Mouse (Mus musculus) large intestine, adult 2 months (tissue): ENCODE results near the gene A930033H14Rik. TPM values are rescaled to one million over a fixed set of nuclear protein-coding genes. Genes with fewer than 3 reads are reported as not detected.

Experiments
- DNase-seq: peaks from one replicate; pipeline ENCODE4 v3.0.0-alpha.2; 2012; ENCODE audit warnings: low read depth, low spot score
- WGBS: fragments of 180-500 bp; shearing (Covaris S2); methylation state at CpG from one replicate; pipeline ENCODE4 v1.1.7; 2018; 5-methylcytosine and 5-hydroxymethylcytosine counted together
- polyA plus RNA-seq: library from polyadenylated mRNA; depleted of rRNA; stranded (reverse); fragments of >200 nt; gene quantifications from 2 replicates; pipeline ENCODE4 v1.2.3, GENCODE M21; 2012

A930033H14Rik gene
- polyA plus RNA-seq, 1 experiment, result 0.15 TPM

DNA sequence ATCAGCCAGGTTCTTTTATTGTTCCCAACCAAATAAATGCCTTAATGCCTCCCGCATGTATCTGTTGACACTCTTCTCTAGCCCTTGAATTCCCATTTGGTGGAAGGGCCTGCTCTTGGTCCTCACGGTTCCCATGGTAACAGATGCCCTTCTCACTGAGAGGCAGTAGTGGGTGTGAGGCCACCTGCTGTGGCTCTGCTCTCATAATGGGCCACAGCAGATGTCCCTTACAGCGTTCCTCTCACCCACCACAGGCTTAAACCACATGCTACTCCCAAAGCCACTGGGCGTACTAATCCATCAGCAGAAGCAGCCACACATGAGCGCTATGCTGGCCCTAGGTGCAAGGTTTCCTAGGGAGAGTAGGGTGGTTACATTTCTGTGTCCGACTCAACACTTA is 25.4 kb upstream of the A930033H14Rik start:
- no peak for DNase-seq
- WGBS, result 81% methylated on average over 6 of the region's 6 CpGs

DNA sequence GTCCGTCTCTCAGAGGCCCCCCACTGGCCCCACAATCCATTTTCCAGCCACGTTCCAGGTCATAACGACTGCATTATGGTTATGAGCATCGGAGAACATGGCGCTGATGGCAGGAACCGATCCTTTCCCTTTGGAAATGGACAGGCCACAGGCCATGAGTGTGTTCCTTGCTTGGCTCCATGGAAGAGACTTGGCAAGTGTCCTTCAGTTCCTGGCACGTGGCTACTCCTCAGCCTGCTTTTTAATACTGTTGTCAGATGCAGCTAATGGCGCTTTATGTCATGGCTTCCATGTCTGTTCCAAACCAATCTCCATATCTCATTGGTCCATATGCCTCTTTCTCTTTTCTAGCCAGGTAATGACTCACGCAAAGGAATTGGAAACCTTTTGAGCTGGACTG is 24.9 kb upstream of the A930033H14Rik start:
- 93% methylated on average over 9 of the region's 9 CpGs for WGBS
- DNase-seq, result no peak

DNA sequence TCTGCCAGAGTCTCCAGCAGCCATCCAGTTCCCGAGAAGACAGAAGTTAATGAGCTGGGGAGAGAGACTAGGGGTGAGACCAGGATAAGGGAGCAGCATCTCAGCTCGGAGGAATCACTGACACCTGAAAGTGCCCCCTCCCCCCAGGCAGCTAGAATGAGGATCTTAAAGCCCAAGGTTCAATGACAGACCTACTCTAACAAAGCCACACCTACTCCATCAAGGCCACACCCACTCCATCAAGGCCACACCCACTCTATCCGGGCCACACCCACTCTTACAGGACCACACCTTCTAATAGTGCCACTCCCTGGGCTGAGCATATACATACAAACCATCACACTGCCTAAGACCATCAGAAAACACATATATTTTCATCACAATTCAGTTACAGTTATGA is 24.3 kb upstream of the A930033H14Rik start:
- no peak for DNase-seq
- WGBS, result 53% methylated on average over 3 of the region's 3 CpGs

DNA sequence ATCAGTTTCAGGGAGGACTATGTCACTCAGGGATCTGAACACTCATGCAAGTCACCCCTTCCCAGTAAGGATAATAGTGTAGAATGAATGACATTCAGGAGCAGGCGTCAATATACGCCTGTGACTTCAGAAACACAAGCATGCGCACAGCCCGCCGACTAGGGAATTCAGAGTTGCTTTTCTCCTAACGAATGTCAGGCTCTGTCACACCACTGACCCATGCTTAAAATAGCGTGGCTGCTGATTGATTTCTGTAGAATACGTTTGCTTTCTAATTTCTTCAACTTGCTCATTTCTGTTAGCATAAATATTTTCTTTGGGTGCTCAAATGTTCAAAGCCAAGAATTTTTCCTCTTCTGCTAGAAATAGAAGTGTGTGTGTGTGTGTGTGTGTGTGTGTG is 13.1 kb upstream of the A930033H14Rik start:
- no peak for DNase-seq
- WGBS, result 74% methylated on average over 8 of the region's 8 CpGs

DNA sequence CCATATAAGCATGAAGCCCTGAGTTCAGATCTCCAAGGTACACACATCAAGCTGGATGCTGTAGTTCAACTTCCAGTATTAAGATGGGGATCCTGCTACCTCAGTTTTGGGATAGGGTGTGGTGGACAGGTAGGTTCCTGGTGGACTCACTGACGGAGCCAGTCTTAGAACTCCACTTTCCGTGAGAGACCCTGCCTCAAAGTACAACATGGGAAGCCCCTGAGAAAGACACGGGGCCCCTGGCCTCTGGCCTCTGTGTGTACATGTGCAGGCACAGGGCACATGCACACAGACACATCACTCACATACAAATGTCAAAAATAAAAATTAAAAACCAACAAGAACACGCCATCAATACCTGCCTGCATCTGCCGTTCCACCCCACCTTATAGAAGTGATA is 12.6 kb upstream of the A930033H14Rik start:
- 91% methylated on average over 5 of the region's 5 CpGs for WGBS
- DNase-seq, result no peak

DNA sequence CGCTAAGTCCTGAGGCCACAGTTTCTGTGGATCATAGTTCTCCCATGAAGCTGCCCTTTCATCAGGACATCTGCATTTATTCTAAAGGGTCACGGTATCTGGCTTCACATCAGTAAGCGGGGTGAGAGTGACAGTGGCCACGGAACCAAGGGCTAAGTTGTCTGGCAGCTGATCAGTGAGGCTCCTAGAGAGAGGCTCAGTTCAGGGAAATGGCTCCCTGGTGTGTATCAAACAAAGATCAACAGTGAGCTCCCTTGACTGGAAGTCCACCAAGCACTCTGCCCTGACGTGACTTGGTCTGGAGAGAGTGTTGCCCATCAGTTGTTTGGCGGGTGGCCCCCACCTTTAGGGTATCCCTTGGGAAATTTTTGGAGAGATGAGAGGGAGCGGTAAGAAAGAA is 11.4 kb upstream of the A930033H14Rik start:
- WGBS, result 74% methylated on average over 7 of the region's 7 CpGs
- no peak for DNase-seq

DNA sequence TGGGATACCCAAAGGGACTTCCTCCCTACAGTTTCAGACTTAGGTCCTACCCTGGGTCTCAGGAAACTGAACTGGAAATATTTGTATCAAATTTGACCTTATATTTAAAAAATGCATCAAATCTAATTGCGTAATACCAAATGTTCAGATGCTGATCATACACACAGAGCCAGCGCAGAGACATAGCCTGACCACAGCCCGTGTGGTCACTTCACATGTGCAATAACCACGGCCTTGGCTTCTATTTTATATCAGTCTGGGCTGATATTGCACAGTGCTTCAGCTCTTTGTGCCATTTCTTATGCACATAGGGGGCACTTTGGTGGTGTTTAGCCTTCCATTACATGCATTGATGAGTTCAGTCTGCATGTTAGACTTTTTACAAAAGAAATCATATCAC is 10.3 kb upstream of the A930033H14Rik start:
- no peak for DNase-seq
- WGBS, result 91% methylated on average over 4 of the region's 4 CpGs

DNA sequence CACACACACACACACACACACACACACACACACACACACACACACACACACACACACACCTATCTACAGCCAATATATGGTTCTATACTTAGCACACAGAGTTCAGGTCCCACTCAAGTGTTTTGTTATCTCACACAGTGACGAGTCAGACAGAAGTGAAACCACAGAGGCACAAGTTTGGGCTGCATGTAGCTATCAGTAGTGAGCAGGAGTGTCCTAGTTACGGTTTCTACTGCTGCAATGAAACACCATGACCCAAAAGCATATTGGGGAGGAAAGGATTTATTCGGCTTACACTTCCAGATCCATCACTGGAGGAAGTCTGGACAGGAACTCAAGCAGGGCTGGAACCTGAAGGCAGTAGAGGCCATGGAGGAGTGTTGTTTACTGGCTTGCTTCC is 9.1 kb upstream of the A930033H14Rik start:
- WGBS, result 68% methylated on average over 3 of the region's 3 CpGs
- DNase-seq, result no peak

DNA sequence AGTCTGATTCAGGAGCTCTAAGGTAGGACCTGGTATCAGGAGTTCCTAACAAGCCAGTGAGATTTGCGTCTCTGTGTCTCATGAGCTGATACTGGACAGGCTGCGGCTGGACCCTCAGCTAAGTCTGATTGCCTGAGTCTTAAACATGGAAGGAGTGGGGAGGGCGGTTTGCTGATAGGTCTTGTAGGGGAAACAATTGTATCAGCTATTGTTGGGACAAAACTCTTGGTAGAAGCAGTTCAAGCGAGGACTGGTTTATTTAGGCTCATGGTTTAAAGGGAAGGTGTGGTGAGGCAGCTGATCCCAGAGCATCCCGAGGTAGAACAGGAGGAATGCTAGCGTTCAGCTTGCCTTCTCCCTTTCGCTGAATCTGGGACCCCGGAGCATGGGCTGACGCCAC is 8.2 kb upstream of the A930033H14Rik start:
- DNase-seq, result no peak
- 95% methylated on average over 9 of the region's 9 CpGs for WGBS

DNA sequence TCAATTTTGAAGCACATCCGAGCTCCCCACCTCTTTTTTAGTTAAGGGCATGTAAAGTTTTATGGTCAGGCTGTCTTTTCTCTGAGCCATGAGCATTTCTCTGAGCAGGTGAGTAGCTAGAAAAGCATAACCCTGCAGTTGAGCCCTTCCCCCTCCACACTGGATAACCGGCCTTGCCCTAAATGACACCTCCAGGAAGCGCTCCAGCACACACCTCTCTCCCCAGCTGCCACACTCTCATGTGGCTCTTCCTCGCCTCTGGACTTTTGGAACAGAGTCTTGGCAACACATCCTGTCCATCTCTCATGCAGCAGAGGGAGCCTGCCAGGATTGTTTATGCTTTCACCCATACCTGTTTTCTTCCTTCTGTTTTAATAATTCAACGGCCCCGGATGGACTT is 7.4 kb upstream of the A930033H14Rik start:
- no peak for DNase-seq
- 10% methylated on average over 6 of the region's 6 CpGs for WGBS

DNA sequence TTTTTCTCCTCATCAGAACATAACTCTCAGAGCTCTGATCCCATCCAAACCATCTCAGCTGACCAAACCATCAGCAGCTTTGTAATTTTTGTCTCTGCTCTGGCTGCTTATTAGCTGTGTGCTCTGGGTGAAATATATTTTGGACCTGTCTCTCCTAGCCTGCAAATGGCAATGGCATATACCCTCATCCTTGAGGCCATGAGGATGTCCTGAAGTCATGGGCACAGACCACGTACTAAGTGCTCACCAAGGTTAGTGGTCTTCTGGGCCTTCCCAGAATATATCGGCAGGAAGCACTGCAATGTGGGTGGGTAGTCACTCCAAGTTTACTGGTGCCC is 6.4 kb upstream of the A930033H14Rik start:
- no peak for DNase-seq
- WGBS, result 91% methylated on average over 2 of the region's 2 CpGs

DNA sequence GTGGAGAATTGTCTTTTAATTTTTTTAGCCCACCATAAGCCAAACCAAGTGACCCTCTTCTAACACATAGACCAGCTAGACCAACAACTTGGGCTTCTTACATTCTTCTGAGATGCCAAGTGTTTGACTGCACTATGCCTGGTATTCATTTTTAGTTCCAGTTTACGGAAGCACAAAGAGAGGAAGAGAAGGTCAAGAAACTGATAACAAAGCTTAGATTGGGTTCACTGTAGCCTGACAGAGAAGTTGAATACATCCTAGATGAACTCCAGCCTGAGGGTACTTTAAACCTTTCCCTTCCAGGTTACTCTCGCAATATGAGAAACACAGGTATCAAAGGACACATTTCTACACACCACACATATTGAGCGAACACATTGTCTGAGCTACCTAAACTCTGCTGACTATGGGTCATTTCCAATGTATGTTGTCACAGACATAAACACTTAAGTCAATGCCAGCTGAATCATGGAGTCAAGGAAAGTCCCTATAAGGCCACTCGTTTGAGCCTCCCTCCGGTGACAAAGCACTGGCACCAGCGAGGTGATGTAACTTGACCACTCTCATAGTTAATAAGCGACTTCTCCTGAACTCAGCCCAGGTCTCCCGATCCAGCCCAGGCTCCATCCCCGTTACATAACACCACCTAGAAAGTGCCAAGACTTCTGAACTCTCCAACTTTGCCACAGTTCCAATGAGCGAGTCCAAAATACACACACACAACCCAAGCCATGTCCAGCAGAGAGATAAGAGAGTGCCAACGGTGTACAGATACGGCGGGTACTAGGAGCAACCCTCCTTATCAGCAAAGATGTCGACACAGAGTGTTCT is 5.8 kb upstream of the A930033H14Rik start:
- DNase-seq, result no peak
- 48% methylated on average over 14 of the region's 14 CpGs for WGBS

DNA sequence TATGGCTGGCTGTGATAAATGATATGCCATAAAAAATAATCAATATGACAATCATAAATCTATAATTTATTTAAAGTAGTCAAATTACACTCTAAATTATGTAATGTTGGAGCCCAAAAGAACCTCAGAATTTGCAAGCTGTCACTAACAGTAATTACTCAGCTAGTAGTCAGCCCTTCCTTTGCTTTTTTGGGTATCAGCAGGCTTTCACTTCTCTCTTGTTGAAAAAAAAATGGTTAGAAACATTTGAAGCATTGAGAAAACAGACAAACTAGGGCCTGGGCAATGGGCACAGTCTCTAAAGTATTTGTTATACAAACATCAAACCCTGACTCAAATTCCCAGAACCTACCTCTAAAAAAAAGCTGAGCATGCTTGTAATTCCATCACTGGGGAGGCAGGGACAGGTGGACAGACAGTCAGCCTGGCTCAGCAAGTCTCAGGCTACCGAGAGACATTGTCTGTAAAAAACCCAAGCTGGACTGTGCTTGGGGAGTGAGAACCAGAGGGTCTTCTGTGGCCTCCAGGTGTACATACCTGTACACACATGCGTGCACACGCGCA is 4.3 kb upstream of the A930033H14Rik start:
- WGBS, result 91% methylated on average over 4 of the region's 4 CpGs
- no peak for DNase-seq

DNA sequence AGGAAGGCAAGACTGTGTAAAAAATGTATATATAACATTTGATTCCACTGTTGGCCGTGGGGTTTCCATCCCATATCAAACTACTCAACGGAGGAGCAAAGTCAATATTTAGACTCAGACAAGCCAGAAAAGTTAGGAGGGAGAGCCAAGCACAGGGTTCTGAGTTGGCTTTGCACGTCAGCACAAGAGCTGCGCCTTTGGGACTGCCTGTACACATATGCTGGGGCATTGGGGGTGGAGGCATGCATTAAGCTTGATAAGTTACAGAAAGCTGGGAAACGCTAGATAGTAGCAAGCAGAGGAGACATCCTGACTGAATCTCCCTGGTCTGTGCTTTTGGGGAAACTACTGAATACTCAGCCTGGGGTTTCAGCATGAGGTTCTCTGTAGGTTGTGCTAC is 1.1 kb upstream of the A930033H14Rik start:
- WGBS, result 20% methylated on average over 5 of the region's 5 CpGs
- DNase-seq, result no peak

DNA sequence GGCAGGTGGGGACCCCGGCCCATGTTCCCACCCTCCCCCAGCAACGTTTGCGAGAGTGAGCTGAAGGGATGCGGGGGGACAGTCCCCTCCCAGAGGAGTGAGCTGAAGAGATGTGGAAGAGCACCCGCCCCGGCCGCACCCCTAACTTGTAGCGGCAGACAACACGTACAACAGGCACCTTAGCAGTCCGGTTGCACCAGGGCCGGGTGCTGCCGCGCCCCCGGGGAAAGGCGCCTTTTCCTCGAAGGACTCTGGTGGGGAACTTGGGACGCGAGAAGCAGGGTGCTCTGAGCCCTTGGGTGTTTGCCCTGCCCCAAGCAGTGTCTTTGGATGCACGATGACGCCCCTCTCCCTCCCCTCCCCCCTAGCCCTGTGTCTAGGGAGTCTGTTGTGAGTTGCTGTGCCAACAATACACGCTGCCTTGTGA is 566 bp upstream of the A930033H14Rik start:
- no peak for DNase-seq
- WGBS, result under 1% methylated on average over 21 of the region's 21 CpGs

DNA sequence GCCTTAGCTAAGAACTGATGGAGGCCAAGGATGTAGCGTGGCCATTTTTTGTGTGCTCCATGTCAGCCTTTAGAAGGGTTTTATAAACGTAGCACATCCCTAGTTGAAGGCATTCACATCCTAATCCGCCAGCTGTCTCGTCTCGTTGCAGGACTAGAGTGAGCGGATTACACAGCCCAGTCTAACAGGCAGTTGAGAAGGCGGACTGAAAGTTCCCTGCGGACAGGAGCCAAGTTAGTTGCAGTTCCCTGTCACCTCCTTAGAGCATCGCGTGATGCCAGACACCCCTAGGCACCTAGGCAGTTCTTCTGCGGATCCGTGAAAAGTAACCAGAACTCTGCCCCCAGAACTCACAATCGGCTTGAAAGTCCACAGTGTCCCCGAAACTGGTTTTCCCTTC is 922 bp downstream of the A930033H14Rik start:
- DNase-seq, result no peak
- WGBS, result 18% methylated on average over 14 of the region's 14 CpGs

DNA sequence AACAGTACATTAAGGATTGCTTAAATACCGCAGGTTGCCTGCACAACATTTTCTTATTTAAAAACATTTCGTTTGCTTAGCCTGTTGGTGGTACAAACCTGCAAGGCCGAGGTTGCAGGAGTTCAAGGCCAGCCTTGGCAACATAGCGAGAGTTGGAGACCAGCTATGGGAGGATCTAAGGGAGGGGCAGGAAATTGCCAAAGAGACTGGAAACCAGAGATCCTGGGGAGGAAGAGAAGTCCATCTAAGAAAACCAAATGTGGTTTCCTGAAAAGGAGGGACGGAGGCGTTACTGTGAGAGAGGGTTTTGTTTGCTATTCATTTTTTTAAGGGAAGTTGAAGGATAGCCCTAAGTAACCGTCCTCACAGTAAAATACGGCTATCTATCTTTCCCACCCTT is 1.3 kb downstream of the A930033H14Rik start:
- DNase-seq, result no peak
- WGBS, result 60% methylated on average over 8 of the region's 8 CpGs

DNA sequence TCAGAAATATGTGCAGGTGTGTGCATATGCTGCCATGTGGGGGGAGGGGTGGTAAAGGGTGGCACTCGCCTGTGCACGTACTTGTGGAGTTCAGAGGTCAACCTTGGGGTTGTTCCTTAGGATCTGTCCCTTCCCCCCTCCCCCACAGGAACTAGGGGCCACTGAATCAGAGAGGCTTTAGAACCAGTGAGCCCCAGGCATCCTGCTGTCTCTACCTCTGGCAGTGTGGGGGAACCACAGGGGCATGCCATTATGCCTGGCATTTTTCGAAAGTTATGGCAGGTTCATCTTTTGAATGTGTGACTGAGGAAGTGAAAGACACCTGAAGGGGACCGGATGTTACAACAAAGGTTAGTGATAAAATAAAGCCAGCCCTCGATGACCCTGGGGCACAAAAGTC is 2.2 kb downstream of the A930033H14Rik start:
- WGBS, result 76% methylated on average over 5 of the region's 5 CpGs
- DNase-seq, result no peak

DNA sequence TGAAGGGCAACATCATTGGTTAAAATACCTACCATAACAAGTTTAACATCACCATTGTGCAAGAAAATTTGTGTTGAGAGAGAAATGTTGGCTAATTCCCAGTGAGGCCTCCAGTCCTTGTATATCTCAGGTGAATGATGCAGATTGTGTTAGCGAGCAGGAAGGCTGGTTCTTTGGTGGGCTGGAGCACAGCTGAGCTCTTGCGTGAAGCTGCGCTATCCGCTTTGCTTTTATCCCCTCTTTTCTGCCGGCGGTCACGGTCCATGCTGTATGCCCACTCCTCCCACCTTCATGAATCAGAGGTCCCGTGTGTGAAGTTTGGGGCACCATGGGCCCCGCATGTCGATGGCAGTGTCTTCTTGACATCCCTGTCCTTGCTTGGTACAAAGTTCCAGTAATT is 2.9 kb downstream of the A930033H14Rik start:
- 97% methylated on average over 10 of the region's 10 CpGs for WGBS
- no peak for DNase-seq

DNA sequence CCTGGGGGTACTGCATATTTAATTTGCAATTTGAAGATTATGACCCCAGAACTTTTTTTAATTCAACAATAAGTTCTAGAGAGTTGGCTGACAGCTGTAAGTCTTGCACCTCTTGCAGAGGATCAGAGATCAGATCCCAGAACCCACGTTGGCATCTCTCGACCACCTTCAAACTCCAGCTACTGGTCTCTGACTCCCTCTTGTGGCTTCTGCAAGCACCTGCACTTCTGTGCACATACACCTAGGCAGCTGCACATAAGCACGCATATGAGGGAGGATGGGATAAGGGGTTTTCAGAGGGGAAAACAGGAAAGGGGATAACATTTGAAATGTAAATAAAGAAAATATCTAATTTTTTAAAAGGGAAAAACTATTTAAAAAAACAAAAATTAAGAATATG is 4.2 kb downstream of the A930033H14Rik start:
- WGBS, result 89% methylated on average over 3 of the region's 3 CpGs
- DNase-seq, result no peak

DNA sequence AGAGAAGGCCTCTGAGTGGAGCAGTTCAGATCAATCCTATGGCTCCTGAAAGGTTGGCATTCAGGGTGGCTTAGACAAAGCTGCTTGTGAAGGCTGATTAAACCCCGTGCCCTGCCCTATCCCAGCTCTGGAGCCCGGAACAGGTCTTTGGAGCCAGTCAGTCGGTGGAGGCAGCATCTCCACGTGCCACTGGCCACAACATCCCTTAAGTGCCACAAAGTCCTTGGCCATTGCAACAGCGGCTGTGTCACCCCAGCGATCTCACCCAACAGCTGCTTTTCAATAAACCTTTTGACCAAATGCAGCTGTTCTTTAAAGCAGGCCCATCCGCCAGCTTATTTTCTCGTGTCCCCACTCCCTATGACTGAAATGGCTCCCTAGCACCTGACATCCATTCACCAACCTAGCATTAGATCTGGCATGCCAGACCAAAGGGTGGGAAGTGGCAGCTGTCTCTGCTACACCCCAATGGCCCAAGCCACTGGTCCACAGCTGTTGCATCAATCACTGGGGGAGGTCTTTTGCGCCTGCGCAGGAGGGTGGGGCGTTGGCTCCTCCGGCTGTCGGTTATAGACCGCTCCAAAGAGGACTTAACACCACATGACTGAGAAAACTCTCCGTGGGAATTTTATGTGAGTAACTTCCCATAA is 4.8 kb downstream of the A930033H14Rik start:
- DNase-seq, result no peak
- 82% methylated on average over 15 of the region's 15 CpGs for WGBS
